Mouse (Mus musculus) brown adipose tissue, adult 24 weeks (tissue): ENCODE results near the gene Usb1. TPM values are rescaled to one million over a fixed set of nuclear protein-coding genes. Genes with fewer than 3 reads are reported as not detected.
"Not testable (repeated sequence)": the region's sequence is repeated elsewhere in the genome, so short reads cannot be mapped to it uniquely, and the experiment has no call there.

Source experiments
- H3K27ac ChIP-seq: fragments of 200-500 bp; replicated peaks from 2 replicates; pipeline ENCODE4 v1.5.1; 2012; ENCODE audit warnings: low read depth, mild to moderate bottlenecking, low read length
- H3K4me1 ChIP-seq: fragments of 200-500 bp; 2 replicates; pipeline ENCODE4 v1.6.1; 2012; ENCODE audit warnings: low read length, mixed read lengths; ENCODE audit not compliant: control insufficient read depth, insufficient read depth, insufficient read length
- H3K4me3 ChIP-seq: fragments of 200-500 bp; 2 replicates; pipeline ENCODE4 v1.5.1; 2012; ENCODE audit warnings: low read depth, mild to moderate bottlenecking, low read length, moderate library complexity; ENCODE audit not compliant: insufficient read depth
- polyA plus RNA-seq: library from polyadenylated mRNA; stranded (reverse); fragments of >200 nt; gene quantifications from 2 replicates; pipeline ENCODE4 v1.2.4, GENCODE M21; 2012; ENCODE audit not compliant: missing spikeins, insufficient read depth, insufficient read length

The Usb1 gene
- polyA plus RNA-seq, 1 experiment: 8.6 TPM

DNA sequence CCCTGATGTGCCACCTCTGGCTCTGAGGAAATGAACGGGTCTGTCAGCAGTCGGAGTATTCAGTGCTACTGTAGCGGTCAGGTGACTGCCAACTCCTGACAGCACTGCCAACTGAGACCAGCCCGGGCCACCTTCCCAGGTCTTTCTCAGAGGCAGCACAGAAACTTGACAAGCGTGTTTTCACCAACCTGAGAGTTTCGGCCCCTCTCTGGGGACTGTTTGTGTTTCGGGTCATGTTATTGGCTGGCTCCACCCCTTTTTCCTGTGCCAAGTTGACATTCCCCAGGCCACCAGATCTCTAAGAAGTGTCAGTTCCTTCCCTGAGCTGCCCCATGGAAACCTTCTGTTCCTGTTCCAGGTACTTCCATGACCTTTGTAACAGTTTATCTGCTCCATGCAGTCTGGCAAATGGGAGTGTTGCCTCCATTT, 45.8 kb downstream of the Usb1 start:
- H3K4me3 ChIP-seq: no peak overlapping the region
- peak overlapping the region; percentile 73 for H3K27ac ChIP-seq
- peaks cover 32% of the 10 kb centered on the region for H3K4me1 ChIP-seq

DNA sequence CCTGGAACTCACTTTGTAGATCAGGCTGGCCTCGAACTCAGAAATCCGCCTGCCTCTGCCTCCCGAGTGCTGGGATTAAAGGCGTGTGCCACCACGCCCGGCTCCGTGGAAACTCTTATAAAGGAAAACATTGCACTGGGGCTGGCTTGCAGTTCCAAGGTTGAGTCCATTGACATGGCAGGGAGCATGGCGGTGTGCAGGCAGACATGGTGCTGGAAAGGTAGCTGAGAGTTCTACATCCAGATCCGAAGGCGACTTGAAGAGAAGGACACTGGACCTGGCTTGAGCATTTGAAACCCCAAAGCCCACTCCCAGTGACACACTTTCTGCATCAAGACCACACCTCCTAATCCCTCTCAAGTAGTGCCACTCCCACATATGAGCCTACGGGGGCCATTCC, 46.8 kb downstream of the Usb1 start:
- not testable (repeated sequence) for H3K4me3 ChIP-seq, H3K27ac ChIP-seq
- peaks cover 24% of the 10 kb centered on the region for H3K4me1 ChIP-seq

DNA sequence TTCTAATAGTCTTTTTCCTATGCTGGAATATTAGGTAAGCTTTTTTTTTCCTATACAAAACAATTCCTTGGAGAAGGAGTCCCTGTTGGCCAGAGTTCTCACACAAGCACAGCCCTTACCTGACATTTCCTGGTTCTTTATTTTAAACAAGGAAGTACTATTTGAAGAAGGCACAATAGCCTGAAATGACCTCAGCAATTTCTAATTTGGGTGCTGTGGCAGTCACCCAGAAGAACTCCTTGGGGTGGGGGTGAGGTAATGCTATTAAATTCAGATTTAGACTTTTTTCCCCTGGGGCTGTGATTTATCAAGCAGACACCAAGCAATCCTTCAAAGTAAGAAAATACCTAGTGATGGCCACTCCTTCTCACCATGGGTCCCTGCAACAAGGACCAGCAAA, 48.9 kb downstream of the Usb1 start:
- Histone ChIP-seq H3K4me3 (no peak overlapping the region), H3K27ac (peak overlapping the region; percentile 71), H3K4me1 (peaks cover 17% of the 10 kb centered on the region)

DNA sequence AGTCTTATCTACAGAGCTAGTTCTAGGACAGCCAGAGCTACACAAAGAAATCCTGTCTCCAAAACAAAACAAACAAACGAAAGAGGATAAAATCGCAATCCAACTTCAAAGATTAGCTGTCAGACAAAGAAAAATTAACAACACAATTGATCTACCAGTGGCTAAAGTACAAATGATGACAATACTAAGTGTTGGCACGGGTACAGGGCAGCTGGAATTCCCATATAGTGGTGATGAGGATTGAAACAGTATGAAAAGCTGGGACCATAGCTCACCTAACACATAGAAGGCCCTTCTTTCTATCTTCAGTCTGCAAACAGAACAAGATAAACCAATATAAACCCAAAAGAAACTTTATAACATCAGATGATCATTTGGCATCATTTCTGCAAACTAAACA, 49.5 kb downstream of the Usb1 start:
- Histone ChIP-seq H3K4me1 (peaks cover 15% of the 10 kb centered on the region), H3K4me3 (no peak overlapping the region), H3K27ac (peak overlapping the region; percentile 71)

DNA sequence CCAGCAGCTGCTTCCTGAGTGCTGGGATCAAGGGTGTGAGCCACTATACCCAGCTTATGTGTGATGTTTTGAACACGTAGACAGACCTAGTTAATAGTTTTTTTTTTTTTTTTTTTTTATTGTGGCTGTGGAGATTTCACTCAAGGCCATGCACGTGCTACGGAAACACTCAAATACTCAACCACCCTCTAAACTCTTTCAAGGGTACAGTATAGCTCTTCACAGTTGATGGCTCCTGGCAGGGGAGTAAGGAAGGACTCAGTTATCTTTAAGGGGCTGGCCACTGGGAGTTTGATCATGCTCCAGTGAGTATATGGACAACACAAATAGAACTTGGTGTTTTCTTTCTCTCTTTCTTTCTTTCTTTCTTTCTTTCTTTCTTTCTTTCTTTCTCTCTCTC, 52.4 kb downstream of the Usb1 start:
- Histone ChIP-seq H3K4me3 (no peak overlapping the region), H3K27ac (no peak overlapping the region), H3K4me1 (no peaks in the 10 kb centered on the region; the same call in 1 of the 2 replicates)

DNA sequence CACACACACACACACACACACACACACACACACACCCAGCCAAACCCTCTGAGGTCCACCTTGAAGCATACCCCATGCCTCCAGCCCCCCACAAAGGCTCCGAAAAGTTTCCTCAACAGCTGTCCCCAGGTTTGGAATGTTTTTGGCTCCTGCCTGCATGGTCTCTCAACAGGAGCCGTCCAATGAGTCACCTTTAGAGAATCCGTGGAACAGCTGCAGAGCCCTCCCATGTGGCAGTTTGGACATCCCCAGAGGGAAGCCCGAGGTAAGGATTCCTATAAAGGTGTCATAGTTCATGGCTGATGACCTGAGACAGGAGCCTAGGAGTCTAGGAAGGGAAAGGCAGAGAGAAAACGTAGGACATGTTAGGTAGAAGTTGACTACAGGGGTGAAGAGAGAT, 54.0 kb downstream of the Usb1 start:
- peaks cover 9% of the 10 kb centered on the region for H3K4me1 ChIP-seq
- H3K27ac ChIP-seq: no peak overlapping the region
- no peak overlapping the region for H3K4me3 ChIP-seq

DNA sequence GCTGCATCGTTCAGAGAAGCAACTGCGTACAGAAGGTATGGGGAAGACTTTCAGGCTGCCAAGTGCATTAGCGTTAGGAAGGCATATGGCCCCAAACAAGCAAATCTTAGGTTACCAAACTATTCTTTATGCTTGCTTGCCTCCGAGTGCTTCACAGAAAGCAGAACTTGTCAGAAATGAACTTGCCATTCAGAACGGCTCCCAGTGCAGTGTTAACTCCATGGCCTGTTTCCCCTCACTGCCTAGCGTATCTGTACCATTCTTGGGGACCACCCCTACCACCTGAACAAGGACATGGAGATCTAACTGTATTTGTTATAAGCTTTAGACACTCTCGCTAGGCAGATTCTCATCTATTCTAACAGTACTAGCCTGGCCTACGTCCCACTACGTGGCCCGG, 55.1 kb downstream of the Usb1 start:
- no peak overlapping the region for H3K27ac ChIP-seq
- H3K4me3 ChIP-seq: no peak overlapping the region
- H3K4me1 ChIP-seq: peaks cover 18% of the 10 kb centered on the region

DNA sequence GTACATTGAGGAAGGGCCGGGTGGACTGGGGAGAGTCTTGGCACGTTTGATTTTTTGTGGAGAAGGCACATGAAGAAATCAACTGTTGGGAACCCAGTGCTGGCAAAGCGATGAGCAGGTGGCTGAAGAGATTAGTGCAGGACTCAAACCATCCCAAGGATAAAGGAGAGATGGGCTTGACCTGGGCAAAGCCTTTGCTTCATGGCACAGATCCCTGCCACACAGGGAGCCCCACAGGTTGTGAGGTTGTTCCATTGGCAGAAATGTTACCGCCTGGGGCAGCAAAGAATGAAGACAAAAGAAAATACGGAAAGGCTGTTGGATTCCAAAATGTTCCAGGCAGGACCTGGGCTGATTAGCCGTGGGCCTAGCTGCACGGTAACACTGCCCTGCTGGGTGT, 55.9 kb downstream of the Usb1 start:
- H3K4me3 ChIP-seq: no peak overlapping the region

DNA sequence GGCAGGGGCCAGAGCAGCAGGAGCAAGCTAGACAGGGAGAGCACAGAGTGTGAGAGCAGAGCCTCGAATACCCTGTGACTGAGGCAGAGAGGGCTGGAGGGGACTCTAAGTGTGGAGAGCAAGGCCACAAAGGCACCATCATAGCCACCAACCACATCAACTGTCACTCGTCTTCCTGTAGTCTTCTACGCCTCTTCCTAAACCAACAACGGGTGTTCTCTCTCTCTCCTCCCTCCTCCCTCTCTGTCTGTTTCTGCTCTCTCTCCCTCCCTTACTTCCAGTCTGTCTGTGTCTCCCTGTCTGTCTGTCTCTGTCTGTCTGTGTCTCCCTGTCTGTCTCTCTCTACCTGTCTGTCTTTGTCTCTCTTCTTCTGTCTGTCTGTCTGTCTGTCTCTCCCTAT, 58.2 kb downstream of the Usb1 start:
- Histone ChIP-seq H3K4me1 (peaks cover 38% of the 10 kb centered on the region), H3K27ac (no peak overlapping the region), H3K4me3 (no peak overlapping the region)

More for the DNA sequence above, 55.9 kb downstream of the Usb1 start:
- Histone ChIP-seq H3K27ac (no peak overlapping the region), H3K4me1 (peaks cover 23% of the 10 kb centered on the region)

DNA sequence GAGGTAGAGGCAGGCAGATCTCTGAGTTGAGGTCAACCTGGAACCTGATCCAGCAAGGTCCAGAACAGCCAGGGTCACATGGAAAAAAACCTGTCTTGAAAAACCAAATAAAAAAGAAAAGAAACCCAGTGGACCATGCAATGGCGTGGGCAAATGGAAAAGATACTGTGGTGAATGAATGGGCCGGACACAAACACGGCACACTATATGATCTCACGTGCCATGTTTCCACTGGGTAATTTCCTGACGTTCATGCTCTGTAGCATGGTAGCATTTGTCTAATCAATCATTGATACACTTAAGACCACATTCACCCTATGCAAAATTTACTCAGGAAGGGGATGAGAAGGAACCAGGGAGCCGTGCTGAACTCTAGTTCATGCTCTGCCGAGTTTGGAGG, 59.0 kb downstream of the Usb1 start:
- Histone ChIP-seq H3K27ac (no peak overlapping the region), H3K4me1 (peaks cover 45% of the 10 kb centered on the region), H3K4me3 (no peak overlapping the region)

DNA sequence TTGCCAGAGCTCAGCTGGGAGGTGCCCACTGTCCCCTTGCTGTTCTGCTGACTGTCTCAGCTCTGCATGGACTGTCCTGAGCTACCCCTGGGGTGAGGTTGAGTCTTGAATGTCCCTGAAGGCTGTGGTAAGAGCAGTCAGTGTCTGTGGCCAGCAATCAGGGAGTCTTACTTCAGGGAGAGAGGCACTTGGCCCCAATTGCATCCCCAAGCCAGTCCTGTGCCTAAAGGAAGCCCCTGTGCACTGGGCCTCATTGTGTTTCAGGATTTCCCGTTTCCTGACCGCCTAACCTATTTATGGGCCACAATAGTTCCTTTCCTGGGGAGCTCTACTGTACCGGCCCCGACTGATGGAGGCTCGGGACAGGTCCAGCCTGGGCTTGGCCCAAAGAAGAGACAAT, 60.5 kb downstream of the Usb1 start:
- H3K27ac ChIP-seq: peak overlapping the region; percentile 89

DNA sequence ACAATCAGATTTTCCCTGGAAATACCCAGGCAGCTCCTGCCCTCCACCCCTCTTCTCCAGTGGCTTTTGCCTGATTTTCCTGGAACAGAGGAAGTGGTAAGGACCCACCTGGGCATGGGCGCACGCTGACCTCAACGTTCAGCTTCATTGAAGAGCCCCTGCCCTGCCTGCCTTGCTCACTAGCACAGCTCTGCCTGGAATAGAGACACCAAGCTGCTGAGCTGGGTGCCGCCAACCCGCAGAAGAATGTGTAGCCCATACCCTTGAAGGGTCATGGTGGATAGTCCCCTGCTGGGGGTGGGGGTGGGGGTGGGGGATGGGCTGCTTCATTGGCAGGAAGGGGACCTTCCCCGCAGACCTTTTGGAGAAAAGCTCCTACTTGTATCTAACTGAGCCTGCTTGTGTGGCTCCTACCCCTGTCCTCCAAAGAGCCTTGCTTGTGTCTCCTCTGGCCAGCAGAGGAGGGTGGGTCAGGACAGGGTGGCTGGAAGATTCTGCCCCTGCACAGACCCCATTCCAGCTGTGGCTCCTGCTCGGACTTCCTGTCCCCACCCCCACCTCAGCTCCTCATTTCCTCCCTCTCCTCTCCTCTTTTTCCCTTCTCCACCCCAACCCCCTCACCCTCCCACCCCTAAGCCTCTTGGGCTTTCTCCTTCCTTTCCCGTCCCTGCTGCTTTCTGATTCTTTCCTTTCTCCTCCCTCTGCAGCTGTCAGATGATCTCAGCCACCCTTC, 63.3 kb downstream of the Usb1 start:
- no peak overlapping the region for H3K27ac ChIP-seq
- H3K4me3 ChIP-seq: no peak overlapping the region
- peaks cover 51% of the 10 kb centered on the region for H3K4me1 ChIP-seq

More for the DNA sequence above, 60.5 kb downstream of the Usb1 start:
- Histone ChIP-seq H3K4me1 (peaks cover 55% of the 10 kb centered on the region), H3K4me3 (peak overlapping the region; percentile 9; the same call in 1 of the 2 replicates)

DNA sequence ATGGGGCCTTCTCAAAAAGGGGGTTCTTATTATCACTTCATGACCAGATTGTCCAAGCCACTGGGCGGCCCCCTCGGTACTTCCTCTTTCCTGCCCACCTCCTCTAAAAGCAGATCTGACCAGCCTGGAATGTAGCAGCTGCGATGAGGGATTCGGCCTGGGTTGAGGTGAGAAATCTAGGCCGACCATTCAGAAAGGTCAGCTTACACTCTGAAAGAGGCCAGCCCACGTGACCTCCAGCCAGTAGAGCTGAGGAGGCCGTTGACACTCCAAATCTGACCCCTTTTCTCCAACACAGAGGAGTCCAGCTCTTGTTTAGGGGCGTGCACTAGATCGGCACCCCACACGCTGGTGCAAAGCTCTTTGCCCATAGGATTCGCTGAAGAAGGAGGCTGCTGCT, 64.7 kb downstream of the Usb1 start:
- Histone ChIP-seq H3K4me3 (no peak overlapping the region), H3K27ac (no peak overlapping the region), H3K4me1 (peaks cover 40% of the 10 kb centered on the region)
